Mouse (Mus musculus): ENCODE measurements around the gene Slit3.

Slit3 gene

GRCm38 (mm10) chr11:35307992-35308391 is 187.0 kb downstream of the Slit3 start:
- peak in 1 of 2 experiments; percentile 49 for DNase-seq

GRCm38 (mm10) chr11:35315449-35316028 is 194.5 kb downstream of the Slit3 start:
- DNase-seq: no peak

- no peak for DNase-seq
Measured at GRCm38 (mm10) chr11:35317221-35317620, 196.2 kb downstream of the Slit3 start.

- no peak for DNase-seq
Measured at GRCm38 (mm10) chr11:35317775-35318432, 196.9 kb downstream of the Slit3 start.

GRCm38 (mm10) chr11:35318433-35319020 is 197.5 kb downstream of the Slit3 start:
- no peak for DNase-seq

- no peak for DNase-seq
Measured at GRCm38 (mm10) chr11:35320518-35320917, 199.5 kb downstream of the Slit3 start.

GRCm38 (mm10) chr11:35324397-35324796 is 203.4 kb downstream of the Slit3 start:
- no peak for DNase-seq

GRCm38 (mm10) chr11:35325131-35325995 is 204.3 kb downstream of the Slit3 start:
- no peak for DNase-seq

- DNase-seq: no peak
Measured at GRCm38 (mm10) chr11:35326346-35326745, 205.3 kb downstream of the Slit3 start.

GRCm38 (mm10) chr11:35327899-35328298 is 206.9 kb downstream of the Slit3 start:
- no peak for DNase-seq

GRCm38 (mm10) chr11:35331476-35331875 is 210.5 kb downstream of the Slit3 start:
- no peak for DNase-seq

- DNase-seq: peak; percentile 86 to 88
Measured at GRCm38 (mm10) chr11:35336558-35336957, 215.5 kb downstream of the Slit3 start.

GRCm38 (mm10) chr11:35337493-35337892 is 216.5 kb downstream of the Slit3 start:
- peak; percentile 88 to 93 for DNase-seq

- DNase-seq: peak; percentile 67 to 74
Measured at GRCm38 (mm10) chr11:35337927-35338819, 217.1 kb downstream of the Slit3 start.

- DNase-seq: no peak
Measured at GRCm38 (mm10) chr11:35340752-35341151, 219.7 kb downstream of the Slit3 start.

- no peak for DNase-seq
Measured at GRCm38 (mm10) chr11:35342486-35342885, 221.5 kb downstream of the Slit3 start.

- DNase-seq: peak; percentile 46 to 53
Measured at GRCm38 (mm10) chr11:35345696-35346480, 224.9 kb downstream of the Slit3 start.

GRCm38 (mm10) chr11:35348099-35348498 is 227.1 kb downstream of the Slit3 start:
- DNase-seq: peak in 1 of 2 experiments; percentile 34

- DNase-seq: no peak
Measured at GRCm38 (mm10) chr11:35350968-35351367, 229.9 kb downstream of the Slit3 start.

GRCm38 (mm10) chr11:35351376-35351775 is 230.4 kb downstream of the Slit3 start:
- no peak for DNase-seq

GRCm38 (mm10) chr11:35355811-35356210 is 234.8 kb downstream of the Slit3 start:
- no peak for DNase-seq
